Mouse (Mus musculus) liver, postnatal 0 days (tissue): ENCODE data around the gene Spdl1. TPM values are rescaled to one million over a fixed set of nuclear protein-coding genes. Genes with fewer than 3 reads are reported as not detected.
"Not testable (repeated sequence)": the region's sequence is repeated elsewhere in the genome, so short reads cannot be mapped to it uniquely, and the experiment has no call there.

Source experiments
- ATAC-seq: fragments of 200-750 bp; cut with Nextera tagmentation; 2 replicates; pipeline ENCODE4 v1.8.0; 2017; ENCODE audit warnings: mild to moderate bottlenecking, moderate library complexity
- DNase-seq: peaks from one replicate; pipeline ENCODE4 v3.0.0-alpha.2; 2016
- H3K27ac ChIP-seq: fragments of 300-500 bp; sonication (generic); 2 replicates; pipeline ENCODE4 v1.5.1; 2014; ENCODE audit warnings: antibody characterized with exemption, moderate library complexity, mild to moderate bottlenecking, low read depth
- H3K27me3 ChIP-seq: fragments of 300-500 bp; sonication (generic); 2 replicates; pipeline ENCODE4 v1.6.1; 2014; ENCODE audit warnings: low read length, control low read depth, mixed read lengths; ENCODE audit not compliant: insufficient read depth
- H3K36me3 ChIP-seq: fragments of 300-500 bp; sonication (generic); replicated peaks from 2 replicates; pipeline ENCODE4 v1.6.1; 2014; ENCODE audit warnings: mild to moderate bottlenecking, control low read depth, low read length, moderate library complexity, mixed read lengths; ENCODE audit not compliant: insufficient read depth
- H3K4me1 ChIP-seq: fragments of 300-500 bp; sonication (generic); 2 replicates; pipeline ENCODE4 v1.6.1; 2014; ENCODE audit warnings: antibody characterized with exemption, mild to moderate bottlenecking, control low read depth; ENCODE audit not compliant: insufficient read depth
- H3K4me2 ChIP-seq: fragments of 300-500 bp; sonication (generic); 2 replicates; pipeline ENCODE4 v1.6.1; 2014; ENCODE audit warnings: low read depth, mild to moderate bottlenecking, low read length, moderate library complexity, mixed read lengths
- H3K4me3 ChIP-seq: fragments of 300-500 bp; sonication (generic); 2 replicates; pipeline ENCODE4 v1.5.1; 2014; ENCODE audit warnings: low read depth, low read length
- H3K9ac ChIP-seq: fragments of 300-500 bp; sonication (generic); replicated peaks from 2 replicates; pipeline ENCODE4 v1.6.1; 2014; ENCODE audit warnings: mild to moderate bottlenecking, moderate library complexity
- H3K9me3 ChIP-seq: fragments of 300-500 bp; sonication (generic); 2 replicates; pipeline ENCODE4 v1.6.1; 2016; ENCODE audit warnings: mild to moderate bottlenecking, control low read depth, low read length, mixed read lengths
- CTCF ChIP-seq: sonication (generic); IDR thresholded peaks from 2 replicates; pipeline ENCODE4 v1.5.1; 2016; ENCODE audit warnings: antibody characterized with exemption, low read depth
- EP300 ChIP-seq: IDR thresholded peaks from 2 replicates; pipeline ENCODE4 v1.6.1; 2016; ENCODE audit warnings: antibody characterized with exemption, low read depth, mild to moderate bottlenecking
- WGBS: fragments of 180-500 bp; shearing (Covaris S2); extraction: QIAGEN DNeasy Blood & Tissue Kit; methylation state at CpG from one replicate; pipeline ENCODE4 v1.1.7; 2014; ENCODE audit not compliant: insufficient replicate concordance; 5-methylcytosine and 5-hydroxymethylcytosine counted together
- polyA plus RNA-seq: library from polyadenylated mRNA; unstranded; fragments of >200 nt; fragmentation: Nextera tagmentation; extraction: Ambion mirVana; gene quantifications from 2 replicates; pipeline ENCODE4 v1.2.1, GENCODE M21; 2015

The Spdl1 gene
- polyA plus RNA-seq, 1 experiment from 2014 or later = 4.6 TPM

DNA sequence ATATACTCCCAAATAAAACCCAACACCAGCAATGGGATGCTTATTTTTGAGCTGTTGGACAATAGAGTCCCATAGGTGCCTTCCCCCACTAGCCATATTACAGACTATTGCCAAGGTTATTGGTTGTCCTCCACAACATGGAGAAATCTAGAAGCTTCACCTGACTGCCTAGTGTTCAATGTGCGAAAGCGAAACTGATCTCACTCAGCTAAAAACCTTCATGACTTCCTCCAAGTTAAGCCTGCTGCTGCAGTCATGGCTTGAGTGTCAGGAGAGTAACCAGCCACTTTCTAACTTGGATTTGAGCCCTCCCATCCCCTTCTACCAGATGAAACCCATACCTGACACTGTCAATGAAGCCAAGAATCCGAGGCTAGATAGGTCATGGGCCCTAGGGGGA, 5.6 kb downstream of the Spdl1 start:
- no peak overlapping the region for H3K9ac ChIP-seq
- peaks cover 5% of the 10 kb centered on the region; the same call in 1 of the 2 replicates for H3K4me1 ChIP-seq
- no peaks in the 10 kb centered on the region for H3K9me3 ChIP-seq
- H3K27me3 ChIP-seq = no peaks in the 10 kb centered on the region
- H3K36me3 ChIP-seq = peaks cover 32% of the 10 kb centered on the region
- TF ChIP-seq CTCF (no peak), EP300 (no peak)
- ATAC-seq (no peak), DNase-seq (no peak)
- no peak overlapping the region for H3K27ac ChIP-seq
- H3K4me3 ChIP-seq = no peak overlapping the region
- no peak overlapping the region for H3K4me2 ChIP-seq
- 88% methylated on average over 3 of the region's 3 CpGs for WGBS

DNA sequence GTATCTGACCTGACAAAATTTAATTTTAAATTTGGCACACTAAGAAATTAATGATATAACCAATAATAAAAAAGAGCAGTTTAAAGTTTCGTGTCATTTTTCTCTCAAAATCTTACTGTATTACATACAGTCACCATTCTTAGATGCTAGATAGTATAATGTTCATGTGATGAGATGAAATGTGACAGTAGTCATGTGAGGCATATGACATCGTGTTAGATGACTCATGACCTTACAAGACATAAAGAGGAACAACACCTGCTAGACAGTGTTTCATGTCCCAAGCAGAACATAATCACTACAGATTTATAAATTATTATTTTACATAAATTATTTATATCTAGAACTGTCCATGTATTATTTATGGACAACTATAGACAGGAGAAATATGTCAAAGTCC, 6.5 kb downstream of the Spdl1 start:
- 79% methylated on average over 2 of the region's 2 CpGs for WGBS
- no peaks in the 10 kb centered on the region for H3K9me3 ChIP-seq
- H3K9ac ChIP-seq = no peak overlapping the region
- H3K27ac ChIP-seq = no peak overlapping the region
- TF ChIP-seq CTCF = no peak
- TF ChIP-seq EP300 = no peak
- no peaks in the 10 kb centered on the region for H3K4me1 ChIP-seq
- H3K36me3 ChIP-seq = peaks cover 38% of the 10 kb centered on the region
- H3K4me2 ChIP-seq = no peak overlapping the region
- DNase-seq = no peak
- no peaks in the 10 kb centered on the region for H3K27me3 ChIP-seq
- no peak for ATAC-seq
- no peak overlapping the region for H3K4me3 ChIP-seq

DNA sequence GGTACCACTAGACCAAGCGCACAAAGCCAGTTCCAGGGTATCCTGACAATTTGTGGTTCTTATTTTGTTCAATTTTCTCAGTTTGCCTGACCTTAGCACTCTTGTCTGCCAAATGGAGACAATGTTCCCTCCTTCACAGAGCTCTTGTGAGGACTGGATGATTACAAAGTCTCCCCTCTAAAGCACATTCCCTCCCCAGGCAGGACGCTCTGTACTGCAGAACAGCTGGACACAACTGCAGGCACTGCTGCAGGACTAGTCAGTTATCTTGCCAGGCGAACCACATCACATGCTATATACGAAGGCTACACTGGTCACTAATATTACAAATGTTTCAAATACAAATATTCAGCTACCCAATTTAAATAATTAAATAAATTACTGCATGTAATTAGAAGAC, 8.7 kb downstream of the Spdl1 start:
- Histone ChIP-seq H3K4me3 (no peak overlapping the region), H3K36me3 (peaks cover 40% of the 10 kb centered on the region), H3K4me2 (no peak overlapping the region), H3K9ac (no peak overlapping the region), H3K27ac (no peak overlapping the region), H3K4me1 (no peaks in the 10 kb centered on the region), H3K9me3 (no peaks in the 10 kb centered on the region), H3K27me3 (no peaks in the 10 kb centered on the region)
- ATAC-seq (no peak), DNase-seq (no peak)
- TF ChIP-seq CTCF (no peak), EP300 (no peak)
- 88% methylated on average over 4 of the region's 4 CpGs for WGBS

DNA sequence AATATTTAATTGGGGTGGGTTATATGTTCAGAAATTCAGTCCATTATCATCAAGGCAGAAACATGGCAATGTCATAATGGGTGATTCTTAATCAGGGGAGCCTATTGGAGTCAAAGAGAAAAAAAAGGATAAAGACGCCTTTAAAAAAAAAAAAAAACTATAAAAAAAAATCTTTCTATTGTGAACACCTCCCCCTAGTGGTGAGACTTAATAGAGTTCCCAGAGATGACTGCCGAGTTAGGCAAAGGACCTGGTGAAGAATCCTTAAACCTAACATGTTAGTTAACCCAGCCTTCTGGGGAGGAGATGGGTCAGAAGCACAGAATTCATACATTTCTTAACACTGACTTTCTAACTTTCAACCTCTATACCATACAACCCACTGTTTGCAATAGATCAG, 18.7 kb downstream of the Spdl1 start:
- H3K4me3 ChIP-seq = no peak overlapping the region
- no peak overlapping the region for H3K27ac ChIP-seq
- peaks cover 22% of the 10 kb centered on the region for H3K36me3 ChIP-seq
- no peak overlapping the region for H3K4me2 ChIP-seq
- no peaks in the 10 kb centered on the region for H3K27me3 ChIP-seq
- TF ChIP-seq CTCF (peak; percentile 61), EP300 (no peak)
- H3K9me3 ChIP-seq = no peaks in the 10 kb centered on the region
- no peaks in the 10 kb centered on the region for H3K4me1 ChIP-seq
- WGBS = 17% methylated on average over 2 of the region's 2 CpGs
- DNase-seq (no peak), ATAC-seq (no peak)
- no peak overlapping the region for H3K9ac ChIP-seq

DNA sequence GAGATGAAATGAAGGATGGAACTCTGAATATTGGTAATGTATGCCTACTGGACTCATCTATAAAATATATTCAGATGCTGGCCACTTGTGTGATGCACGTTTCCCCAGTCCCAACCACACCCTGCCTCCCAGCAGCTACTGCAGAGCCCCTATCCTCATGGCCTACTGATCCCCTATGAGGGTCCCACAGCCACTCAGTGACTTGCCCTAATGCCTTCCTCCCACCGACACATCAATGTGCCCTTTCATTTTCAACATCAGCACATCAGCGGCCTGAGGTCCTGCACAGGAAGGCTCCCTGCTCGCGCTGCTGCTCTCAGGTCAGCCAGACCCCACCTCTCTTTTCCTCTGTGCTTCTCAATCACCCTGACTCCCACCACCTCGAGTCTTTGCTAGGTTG, 19.1 kb downstream of the Spdl1 start:
- DNase-seq = no peak
- H3K27ac ChIP-seq = no peak overlapping the region
- H3K36me3 ChIP-seq = peaks cover 22% of the 10 kb centered on the region

DNA sequence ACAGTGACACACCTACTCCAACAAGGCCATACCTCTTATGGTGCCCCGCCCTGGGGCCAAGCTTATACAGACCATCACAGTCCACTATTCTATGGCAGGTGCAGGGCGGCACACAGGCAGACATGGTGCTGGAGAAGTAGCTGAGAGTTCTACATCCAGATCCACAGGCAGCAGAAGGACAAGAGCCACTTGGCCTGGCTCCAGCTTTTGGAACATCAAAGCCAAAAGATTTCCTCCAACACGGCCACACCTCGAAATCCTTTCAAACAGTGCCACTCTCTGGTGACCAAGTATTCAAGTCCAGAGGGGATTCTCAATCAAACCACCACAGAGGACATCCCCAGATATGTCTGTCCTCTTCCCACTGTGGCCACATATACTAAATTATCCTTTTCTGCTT, 28.4 kb downstream of the Spdl1 start:
- not testable (repeated sequence) for H3K4me3 ChIP-seq, H3K9me3 ChIP-seq, ATAC-seq, H3K9ac ChIP-seq, H3K27me3 ChIP-seq, DNase-seq, H3K4me1 ChIP-seq, H3K36me3 ChIP-seq, H3K4me2 ChIP-seq, H3K27ac ChIP-seq
- 80% methylated on average over 4 of the region's 4 CpGs for WGBS

More for the DNA sequence above, 19.1 kb downstream of the Spdl1 start:
- WGBS = 91% methylated on average over 6 of the region's 6 CpGs
- no peaks in the 10 kb centered on the region for H3K4me1 ChIP-seq
- no peaks in the 10 kb centered on the region for H3K9me3 ChIP-seq
- TF ChIP-seq EP300 = no peak
- no peak for TF ChIP-seq CTCF
- ATAC-seq = no peak
- no peaks in the 10 kb centered on the region for H3K27me3 ChIP-seq
- H3K9ac ChIP-seq = no peak overlapping the region
- no peak overlapping the region for H3K4me2 ChIP-seq
- no peak overlapping the region for H3K4me3 ChIP-seq

DNA sequence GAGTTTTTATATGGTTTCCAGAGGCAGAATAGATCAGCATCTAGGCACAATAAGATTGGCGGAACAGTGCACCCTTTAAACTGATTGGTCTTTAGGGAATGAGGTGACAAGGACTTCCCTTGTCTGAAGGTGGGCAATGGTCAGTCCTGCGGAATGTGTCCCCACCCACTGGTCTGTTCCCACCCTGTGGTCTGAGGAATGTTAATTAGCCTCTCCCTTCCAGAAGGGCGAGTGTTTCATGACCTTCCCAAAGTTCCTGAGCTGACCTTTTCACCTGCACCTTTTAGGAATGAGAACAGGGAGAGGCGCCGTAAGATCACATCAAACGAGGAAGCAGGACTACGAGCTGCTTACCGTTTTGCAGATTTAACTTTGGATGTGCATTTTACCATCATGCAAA, 35.4 kb downstream of the Spdl1 start:
- not testable (repeated sequence) for ATAC-seq, H3K4me1 ChIP-seq, H3K9me3 ChIP-seq, H3K4me3 ChIP-seq, H3K9ac ChIP-seq, DNase-seq, H3K4me2 ChIP-seq, H3K36me3 ChIP-seq, H3K27ac ChIP-seq, H3K27me3 ChIP-seq
- WGBS = 62% methylated on average over 8 of the region's 8 CpGs
